Mouse (Mus musculus) hindlimb bud, embryonic 11.5 days (tissue): ENCODE data around the gene Bbof1.

Experiments
- DNase-seq: peaks from one replicate; pipeline ENCODE4 v3.0.0-alpha.2; 2012; ENCODE audit warnings: low read depth, low spot score; ENCODE audit errors: extremely low spot score

Bbof1 gene

DNA sequence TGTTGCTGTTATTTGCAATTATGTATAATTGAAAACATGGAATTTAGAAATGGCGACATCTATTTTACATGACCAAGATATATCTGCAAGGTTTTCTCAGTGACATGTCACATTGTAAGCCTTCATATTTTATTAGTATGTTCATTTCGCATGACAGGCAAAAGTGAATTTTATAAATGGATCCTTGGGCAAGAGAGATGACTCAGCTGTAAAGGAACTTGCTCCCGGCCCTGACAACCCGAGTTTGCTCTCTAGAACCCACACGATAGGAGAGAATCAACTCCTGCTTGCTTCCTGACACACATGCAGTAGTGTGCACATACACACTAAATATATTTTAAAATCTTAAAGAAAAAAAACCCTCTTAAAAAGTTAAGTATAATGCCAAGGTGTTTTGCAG, 52.5 kb downstream of the Bbof1 start:
- no peak for DNase-seq

DNA sequence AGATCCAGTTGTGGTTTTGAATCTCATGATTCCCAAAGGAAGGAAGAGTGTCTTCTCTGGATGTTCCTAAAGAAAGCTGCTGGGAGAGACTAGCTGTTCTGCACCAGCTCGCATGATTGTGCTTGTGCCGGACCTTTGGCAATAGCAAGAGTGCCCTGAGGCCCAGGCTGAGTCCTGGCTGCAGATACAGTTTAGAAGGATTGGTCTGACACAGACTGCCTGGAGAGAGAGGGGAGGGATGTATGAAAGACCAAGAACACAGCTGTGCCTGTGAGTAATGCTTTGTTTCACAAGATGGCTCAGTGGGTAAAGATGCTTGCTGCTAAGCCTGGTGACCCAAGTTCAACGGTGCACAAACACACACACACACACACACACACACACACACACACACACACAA, 54.0 kb downstream of the Bbof1 start:
- no peak for DNase-seq

- DNase-seq = no peak
These were observed 59.8 kb downstream of the Bbof1 start for GRCm38 (mm10) chr12:84468701-84469100.

GRCm38 (mm10) chr12:84478937-84479336, 70.1 kb downstream of the Bbof1 start:
- DNase-seq = no peak

GRCm38 (mm10) chr12:84481251-84481650, 72.4 kb downstream of the Bbof1 start:
- no peak for DNase-seq

GRCm38 (mm10) chr12:84482778-84483585, 74.1 kb downstream of the Bbof1 start:
- DNase-seq = no peak

GRCm38 (mm10) chr12:84487324-84488056, 78.6 kb downstream of the Bbof1 start:
- no peak for DNase-seq
